Mouse (Mus musculus) heart, adult 11 months (tissue): ENCODE results near the gene Ubtfl1.
"Not testable (repeated sequence)": the region's sequence is repeated elsewhere in the genome, so short reads cannot be mapped to it uniquely, and the experiment has no call there.

ENCODE experiments used
- DNase-seq: peaks from one replicate; pipeline ENCODE4 v3.0.0; 2022

The Ubtfl1 gene

DNA sequence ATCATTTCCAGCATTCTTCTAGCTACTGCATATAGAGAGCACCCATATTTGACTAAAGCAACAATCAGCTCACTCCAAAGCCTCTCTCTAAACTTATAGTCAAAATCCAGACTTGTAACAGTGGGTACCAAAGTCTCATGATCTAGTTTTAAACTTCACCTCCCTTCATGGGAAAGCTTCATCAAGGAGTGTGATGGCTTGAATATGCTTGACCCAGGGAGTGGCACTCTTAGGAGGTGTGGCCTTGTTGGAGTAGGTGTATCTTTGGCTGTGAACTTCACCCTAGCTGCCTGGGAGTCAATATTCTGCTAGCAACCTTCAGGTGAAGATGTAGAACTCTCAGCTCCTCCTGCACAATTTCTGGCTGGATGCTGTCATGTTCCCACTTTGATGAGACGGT is at the start of gene Ubtfl1:
Gene Ubtfl1 (plus strand): TSS at position 301 of the 400 bp plus-strand sequence.
- no peak for DNase-seq

GRCm38 (mm10) chr9:18373026-18373425 is 31.2 kb upstream of the Ubtfl1 start:
- not testable (repeated sequence) for DNase-seq

DNA sequence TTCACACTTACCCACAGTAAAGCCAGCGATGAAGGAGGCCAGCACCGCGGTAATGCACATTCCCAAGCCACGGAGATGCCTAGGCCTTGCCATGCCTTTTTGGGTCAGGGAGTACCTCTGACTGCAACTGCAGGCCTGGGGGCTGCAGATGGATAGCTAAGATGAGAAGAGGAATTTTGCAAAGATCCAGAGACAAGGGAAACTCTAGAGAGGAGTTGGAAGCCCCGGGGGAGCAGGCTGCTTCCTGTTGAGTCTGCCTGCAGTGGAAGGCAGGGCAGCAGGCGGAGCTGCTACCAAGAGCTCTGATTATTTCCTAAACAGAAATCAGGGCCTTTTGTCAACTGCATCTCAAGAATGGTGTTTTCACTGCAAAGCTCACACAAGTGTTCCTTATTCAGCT is 18.4 kb upstream of the Ubtfl1 start:
- DNase-seq = peak; percentile 94

- no peak for DNase-seq
Observed at GRCm38 (mm10) chr9:18399629-18400028, 4.6 kb upstream of the Ubtfl1 start.

GRCm38 (mm10) chr9:18402895-18403294 is 1.3 kb upstream of the Ubtfl1 start, which contains the start of gene Naalad2:
Gene Naalad2 (minus strand): TSS chr9:18402995.
- not testable (repeated sequence) for DNase-seq

DNA sequence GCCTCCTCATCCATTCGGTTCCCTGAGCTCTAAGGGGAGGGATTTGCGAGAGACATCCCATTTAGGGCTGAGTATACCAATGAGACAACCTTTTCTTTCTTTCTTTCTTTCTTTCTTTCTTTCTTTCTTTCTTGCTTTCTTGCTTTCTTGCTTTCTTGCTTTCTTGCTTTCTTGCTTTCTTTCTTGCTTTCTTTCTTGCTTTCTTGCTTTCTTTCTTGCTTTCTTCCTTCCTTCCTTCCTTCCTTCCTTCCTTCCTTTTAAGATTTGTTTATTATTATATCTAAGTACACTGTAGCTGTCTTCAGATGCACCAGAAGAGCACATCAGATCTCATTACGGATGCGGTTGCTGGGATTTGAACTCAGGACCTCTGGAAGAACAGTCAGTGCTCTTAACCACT is 8.2 kb downstream of the Ubtfl1 start:
- not testable (repeated sequence) for DNase-seq

DNA sequence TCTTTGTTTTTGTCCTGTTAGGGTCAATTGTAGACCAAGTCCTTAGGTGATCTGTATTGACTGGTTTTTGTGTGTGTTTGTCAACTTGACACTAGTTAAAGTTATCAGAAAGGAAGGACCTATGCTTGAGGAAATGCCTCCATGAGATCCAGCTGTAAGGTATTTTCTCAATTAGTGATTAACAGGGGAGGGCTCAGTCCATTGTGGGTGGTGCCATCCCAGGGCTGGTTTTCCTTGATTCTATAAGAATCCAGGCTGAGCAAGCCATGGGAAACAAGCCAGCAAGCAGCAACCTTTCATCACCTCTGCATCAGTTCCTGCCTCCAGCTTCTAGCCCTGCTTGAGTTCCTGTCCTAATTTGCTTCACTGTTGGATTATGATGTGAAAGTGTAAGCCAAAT is 26.1 kb downstream of the Ubtfl1 start, which contains the start of gene Mbd3l2:
Gene Mbd3l2 (plus strand): TSS at position 301 of the 400 bp plus-strand sequence.
- no peak for DNase-seq

- DNase-seq = peak; percentile 88
Observed at GRCm38 (mm10) chr9:18431687-18432086, 27.5 kb downstream of the Ubtfl1 start.

- no peak for DNase-seq
Observed at GRCm38 (mm10) chr9:18456520-18456919, 52.3 kb downstream of the Ubtfl1 start.
